Mouse (Mus musculus) bone marrow, adult 2 months (tissue): ENCODE measurements around the gene Cntnap2.

Experiments
- CTCF ChIP-seq: fragments of 200-500 bp; IDR thresholded peaks from 2 replicates; pipeline ENCODE4 v1.5.1; 2011; ENCODE audit warnings: low read length, control low read depth; ENCODE audit not compliant: control insufficient read depth, insufficient read depth
- POLR2A ChIP-seq: fragments of 200-500 bp; IDR thresholded peaks from 2 replicates; pipeline ENCODE4 v1.6.1; 2011; ENCODE audit warnings: low read depth, mild to moderate bottlenecking, control low read depth, low read length, borderline replicate concordance; ENCODE audit not compliant: control insufficient read depth

DNA sequence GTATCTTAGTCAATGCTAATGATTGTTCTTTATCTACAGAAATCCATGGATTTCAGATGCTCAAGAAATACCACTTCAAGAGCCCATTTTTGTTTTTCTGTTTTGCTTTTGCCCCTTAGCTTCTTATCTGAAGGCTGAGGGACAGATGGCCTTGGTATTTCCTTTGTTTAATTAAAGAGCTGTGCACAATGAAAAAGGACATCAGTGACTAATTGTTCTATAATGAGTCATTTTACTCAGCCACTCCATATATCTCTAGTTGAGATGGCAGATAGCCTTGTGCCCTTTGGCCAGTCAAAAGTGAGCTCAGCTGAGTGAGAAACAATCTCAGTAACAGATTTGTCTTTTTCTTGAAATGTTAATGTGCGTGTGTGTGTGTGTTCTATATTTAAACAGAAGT lies 29.1 kb downstream of the Cntnap2 start:
- no peak for TF ChIP-seq CTCF
- TF ChIP-seq POLR2A = no peak
